Mouse (Mus musculus) liver, embryonic 12.5 days (tissue): Measurements from ENCODE around the gene Cdk14. TPM values are rescaled to one million over a fixed set of nuclear protein-coding genes. Genes with fewer than 3 reads are reported as not detected.

Experiments
- ATAC-seq: fragments of 200-750 bp; cut with Nextera tagmentation; 2 replicates; pipeline ENCODE4 v1.8.0; 2017; ENCODE audit warnings: moderate number of reproducible peaks, mild to moderate bottlenecking, moderate library complexity
- H3K27ac ChIP-seq: fragments of 300-500 bp; sonication (generic); 2 replicates; pipeline ENCODE4 v1.5.1; 2016; ENCODE audit warnings: mild to moderate bottlenecking
- H3K27me3 ChIP-seq: fragments of 300-500 bp; sonication (generic); replicated peaks from 2 replicates; pipeline ENCODE4 v1.6.1; 2016; ENCODE audit warnings: mild to moderate bottlenecking, moderate library complexity
- H3K36me3 ChIP-seq: fragments of 300-500 bp; sonication (generic); 2 replicates; pipeline ENCODE4 v1.6.1; 2016; ENCODE audit warnings: mild to moderate bottlenecking, moderate library complexity
- H3K4me1 ChIP-seq: fragments of 300-500 bp; sonication (generic); 2 replicates; pipeline ENCODE4 v1.6.1; 2016
- H3K4me2 ChIP-seq: fragments of 300-500 bp; sonication (generic); 2 replicates; pipeline ENCODE4 v1.6.1; 2016; ENCODE audit warnings: mild to moderate bottlenecking, moderate library complexity
- H3K4me3 ChIP-seq: fragments of 300-500 bp; sonication (generic); 2 replicates; pipeline ENCODE4 v1.5.1; 2016; ENCODE audit warnings: mild to moderate bottlenecking, moderate library complexity
- H3K9ac ChIP-seq: fragments of 300-500 bp; sonication (generic); 2 replicates; pipeline ENCODE4 v1.6.1; 2016; ENCODE audit warnings: mild to moderate bottlenecking, moderate library complexity
- H3K9me3 ChIP-seq: fragments of 300-500 bp; sonication (generic); replicated peaks from 2 replicates; pipeline ENCODE4 v1.6.1; 2016; ENCODE audit warnings: mild to moderate bottlenecking, moderate library complexity
- WGBS: fragments of 180-500 bp; shearing (Covaris S2); methylation state at CpG from one replicate; pipeline ENCODE4 v1.1.7; 2016; ENCODE audit not compliant: insufficient replicate concordance; 5-methylcytosine and 5-hydroxymethylcytosine counted together
- polyA plus RNA-seq: library from polyadenylated mRNA; unstranded; fragments of >200 nt; fragmentation: Nextera tagmentation; extraction: Ambion mirVana; gene quantifications from 2 replicates; pipeline ENCODE4 v1.2.1, GENCODE M21; 2016

Cdk14 gene
- polyA plus RNA-seq, 1 experiment from 2014 or later = 3.4 TPM

GRCm38 (mm10) chr5:4825076-4825475 lies 595.0 kb downstream of the Cdk14 start:
- H3K4me2 ChIP-seq = no peak overlapping the region
- no peaks in the 10 kb centered on the region for H3K9me3 ChIP-seq
- H3K27me3 ChIP-seq = no peaks in the 10 kb centered on the region
- no peaks in the 10 kb centered on the region for H3K36me3 ChIP-seq
- no peak overlapping the region for H3K4me3 ChIP-seq
- no peak overlapping the region for H3K27ac ChIP-seq
- no peak overlapping the region for H3K9ac ChIP-seq
- no peak for ATAC-seq
- WGBS = 63% methylated on average over 4 of the region's 4 CpGs
- no peaks in the 10 kb centered on the region for H3K4me1 ChIP-seq

- 56% methylated on average over 1 of the region's 1 CpGs for WGBS
- no peak for ATAC-seq
- Histone ChIP-seq H3K4me3 (no peak overlapping the region), H3K9me3 (no peaks in the 10 kb centered on the region), H3K4me2 (no peak overlapping the region), H3K36me3 (no peaks in the 10 kb centered on the region), H3K4me1 (no peaks in the 10 kb centered on the region), H3K27me3 (no peaks in the 10 kb centered on the region), H3K9ac (no peak overlapping the region), H3K27ac (no peak overlapping the region)
Observed at GRCm38 (mm10) chr5:4824171-4824570, 595.9 kb downstream of the Cdk14 start.

GRCm38 (mm10) chr5:4822041-4822440 lies 598.1 kb downstream of the Cdk14 start:
- Histone ChIP-seq H3K36me3 (no peaks in the 10 kb centered on the region), H3K9ac (no peak overlapping the region), H3K27me3 (no peaks in the 10 kb centered on the region), H3K4me1 (no peaks in the 10 kb centered on the region), H3K27ac (no peak overlapping the region), H3K4me3 (no peak overlapping the region), H3K4me2 (no peak overlapping the region), H3K9me3 (no peaks in the 10 kb centered on the region)
- no peak for ATAC-seq
- WGBS = 64% methylated on average over 2 of the region's 2 CpGs

GRCm38 (mm10) chr5:4821368-4821771 lies 598.7 kb downstream of the Cdk14 start:
- WGBS = 50% methylated on average over 8 of the region's 8 CpGs
- no peak overlapping the region for H3K4me2 ChIP-seq
- no peak for ATAC-seq

GRCm38 (mm10) chr5:4816981-4817380 lies 603.1 kb downstream of the Cdk14 start:
- Histone ChIP-seq H3K4me2 (no peak overlapping the region), H3K9me3 (no peaks in the 10 kb centered on the region), H3K4me3 (no peak overlapping the region), H3K27ac (no peak overlapping the region), H3K27me3 (no peaks in the 10 kb centered on the region), H3K36me3 (no peaks in the 10 kb centered on the region), H3K9ac (no peak overlapping the region), H3K4me1 (no peaks in the 10 kb centered on the region)
- WGBS = 64% methylated on average over 5 of the region's 5 CpGs
- no peak for ATAC-seq

More at GRCm38 (mm10) chr5:4821368-4821771, 598.7 kb downstream of the Cdk14 start:
- no peak overlapping the region for H3K27ac ChIP-seq
- no peaks in the 10 kb centered on the region for H3K27me3 ChIP-seq
- H3K9ac ChIP-seq = no peak overlapping the region
- no peaks in the 10 kb centered on the region for H3K4me1 ChIP-seq
- no peaks in the 10 kb centered on the region for H3K9me3 ChIP-seq
- H3K36me3 ChIP-seq = no peaks in the 10 kb centered on the region
- no peak overlapping the region for H3K4me3 ChIP-seq

GRCm38 (mm10) chr5:4814465-4815204 lies 605.5 kb downstream of the Cdk14 start:
- Histone ChIP-seq H3K36me3 (no peaks in the 10 kb centered on the region), H3K4me1 (no peaks in the 10 kb centered on the region), H3K9me3 (no peaks in the 10 kb centered on the region), H3K27ac (no peak overlapping the region), H3K9ac (no peak overlapping the region), H3K4me2 (no peak overlapping the region), H3K27me3 (no peaks in the 10 kb centered on the region), H3K4me3 (no peak overlapping the region)
- ATAC-seq = no peak
- 78% methylated on average over 7 of the region's 7 CpGs for WGBS

GRCm38 (mm10) chr5:4813357-4813756 lies 606.8 kb downstream of the Cdk14 start:
- H3K9me3 ChIP-seq = no peaks in the 10 kb centered on the region
- H3K4me2 ChIP-seq = no peak overlapping the region
- H3K4me1 ChIP-seq = no peaks in the 10 kb centered on the region
- H3K27ac ChIP-seq = no peak overlapping the region
- no peak overlapping the region for H3K9ac ChIP-seq
- ATAC-seq = no peak
- H3K27me3 ChIP-seq = no peaks in the 10 kb centered on the region
- no peak overlapping the region for H3K4me3 ChIP-seq
- no peaks in the 10 kb centered on the region for H3K36me3 ChIP-seq
- WGBS = 80% methylated on average over 7 of the region's 7 CpGs

- no peaks in the 10 kb centered on the region for H3K9me3 ChIP-seq
- H3K4me3 ChIP-seq = no peak overlapping the region
- no peak overlapping the region for H3K4me2 ChIP-seq
- H3K36me3 ChIP-seq = no peaks in the 10 kb centered on the region
- no peaks in the 10 kb centered on the region for H3K27me3 ChIP-seq
- H3K27ac ChIP-seq = no peak overlapping the region
- WGBS = 76% methylated on average over 13 of the region's 13 CpGs
- H3K4me1 ChIP-seq = no peaks in the 10 kb centered on the region
- no peak for ATAC-seq
- no peak overlapping the region for H3K9ac ChIP-seq
Observed at GRCm38 (mm10) chr5:4812036-4812729, 607.9 kb downstream of the Cdk14 start.

- H3K4me3 ChIP-seq = no peak overlapping the region
- no peak overlapping the region for H3K4me2 ChIP-seq
- no peak overlapping the region for H3K27ac ChIP-seq
- no peak overlapping the region for H3K9ac ChIP-seq
- 65% methylated on average over 4 of the region's 4 CpGs for WGBS
- no peaks in the 10 kb centered on the region for H3K36me3 ChIP-seq
- no peaks in the 10 kb centered on the region for H3K9me3 ChIP-seq
- no peaks in the 10 kb centered on the region for H3K4me1 ChIP-seq
- H3K27me3 ChIP-seq = no peaks in the 10 kb centered on the region
- ATAC-seq = no peak
Observed at GRCm38 (mm10) chr5:4805228-4805627, 614.9 kb downstream of the Cdk14 start.

GRCm38 (mm10) chr5:4803708-4804107 lies 616.4 kb downstream of the Cdk14 start:
- Histone ChIP-seq H3K4me2 (no peak overlapping the region), H3K27me3 (no peaks in the 10 kb centered on the region), H3K36me3 (no peaks in the 10 kb centered on the region), H3K9me3 (no peaks in the 10 kb centered on the region), H3K4me1 (no peaks in the 10 kb centered on the region), H3K27ac (no peak overlapping the region), H3K4me3 (no peak overlapping the region), H3K9ac (no peak overlapping the region)
- WGBS = 35% methylated on average over 5 of the region's 5 CpGs
- no peak for ATAC-seq

- Histone ChIP-seq H3K27me3 (no peaks in the 10 kb centered on the region), H3K4me3 (no peak overlapping the region), H3K9me3 (no peaks in the 10 kb centered on the region), H3K4me1 (no peaks in the 10 kb centered on the region), H3K36me3 (no peaks in the 10 kb centered on the region), H3K9ac (no peak overlapping the region), H3K27ac (no peak overlapping the region), H3K4me2 (no peak overlapping the region)
- ATAC-seq = no peak
Observed at GRCm38 (mm10) chr5:4801971-4802370, 618.1 kb downstream of the Cdk14 start.

- 66% methylated on average over 8 of the region's 8 CpGs for WGBS
- no peak for ATAC-seq
Observed at GRCm38 (mm10) chr5:4801096-4801850, 618.8 kb downstream of the Cdk14 start.

More at GRCm38 (mm10) chr5:4801096-4801850, 618.8 kb downstream of the Cdk14 start:
- Histone ChIP-seq H3K9ac (no peak overlapping the region), H3K36me3 (no peaks in the 10 kb centered on the region), H3K9me3 (no peaks in the 10 kb centered on the region), H3K4me1 (no peaks in the 10 kb centered on the region), H3K27ac (no peak overlapping the region), H3K27me3 (no peaks in the 10 kb centered on the region), H3K4me2 (no peak overlapping the region), H3K4me3 (no peak overlapping the region)
